Mouse (Mus musculus): ENCODE results near the gene Naxe.

The Naxe gene

DNA sequence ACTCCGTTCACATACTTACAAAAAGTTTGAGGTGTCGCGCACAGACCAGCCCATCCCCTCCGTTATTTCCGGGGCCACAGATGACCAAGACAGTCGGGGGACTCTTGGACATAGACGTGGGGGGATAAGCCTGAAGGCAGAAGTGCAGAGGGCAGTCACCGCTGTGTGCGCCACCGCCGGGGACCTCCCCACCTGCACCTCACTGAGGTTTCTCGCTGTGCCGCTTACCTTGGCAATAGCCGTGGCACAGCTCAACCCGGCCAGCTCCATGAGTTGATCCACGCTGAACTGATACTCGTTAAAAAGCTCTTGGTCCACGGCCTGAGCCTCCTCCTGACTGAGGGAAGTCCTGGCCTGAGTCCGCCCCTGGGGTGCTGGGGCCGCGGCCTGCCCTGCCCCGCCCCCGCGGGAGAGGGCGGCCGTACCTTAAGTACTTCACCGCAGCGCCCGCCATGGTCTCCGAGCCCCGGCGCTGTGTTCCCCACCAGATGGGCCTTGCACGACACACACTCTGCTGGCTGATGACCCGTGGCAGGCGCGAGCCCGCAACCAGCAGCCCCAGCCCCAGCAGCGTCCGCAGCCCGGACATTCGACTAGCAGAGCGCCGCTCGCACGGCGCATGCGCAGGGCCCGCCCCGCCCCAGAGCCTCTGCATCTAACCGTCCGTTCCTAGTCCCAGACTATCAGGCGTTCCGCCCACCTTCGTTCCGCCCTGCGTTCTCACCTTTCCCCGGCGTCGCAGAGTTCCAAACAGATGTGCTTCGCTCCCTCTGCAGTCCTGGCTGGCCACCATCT is at the start of gene Naxe:
Gene Naxe, minus strand, starts transcription at position 594 of the 795 bp plus-strand sequence.
- peak; percentile 87 to 91 for DNase-seq

DNA sequence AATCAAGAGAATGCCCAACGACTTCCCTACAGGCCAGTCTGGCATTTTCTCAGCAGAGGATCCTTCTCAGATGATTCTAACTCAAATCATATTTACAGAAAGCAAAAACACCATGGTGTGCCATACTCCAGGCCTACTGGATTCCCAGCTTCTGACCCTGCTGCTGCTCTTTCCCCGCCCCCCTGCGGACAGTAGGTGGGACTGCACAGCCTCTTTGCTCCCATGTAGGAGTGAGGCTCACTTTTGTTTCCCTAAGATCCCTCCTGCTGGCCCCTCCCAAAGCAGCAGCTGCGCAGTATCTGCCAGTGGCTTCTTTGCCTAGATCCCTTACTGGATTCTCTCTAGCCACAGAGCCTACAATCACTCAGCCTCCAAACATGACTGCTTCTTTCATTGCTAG is 47.8 kb upstream of the Naxe start:
- no peak for DNase-seq

DNA sequence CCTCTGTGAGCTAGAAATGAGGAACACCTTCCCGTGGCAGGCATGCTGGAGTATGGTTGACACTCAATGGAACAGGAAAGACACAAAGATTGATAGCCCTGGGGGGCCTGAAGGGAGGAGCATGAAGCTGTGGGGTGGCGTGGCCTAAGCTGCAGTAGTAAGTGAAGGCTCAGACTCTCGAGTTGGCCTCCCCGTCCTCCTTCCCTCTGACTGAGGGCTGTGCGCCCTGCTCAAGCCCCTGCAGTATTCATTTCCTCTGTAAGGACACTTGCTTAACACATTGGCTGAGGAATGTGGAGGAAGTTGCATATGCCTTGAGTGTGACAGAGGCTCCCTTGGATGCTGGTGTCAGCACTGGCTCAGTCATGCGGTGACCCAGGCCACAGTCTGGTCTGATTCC is 44.3 kb upstream of the Naxe start:
- no peak for DNase-seq

DNA sequence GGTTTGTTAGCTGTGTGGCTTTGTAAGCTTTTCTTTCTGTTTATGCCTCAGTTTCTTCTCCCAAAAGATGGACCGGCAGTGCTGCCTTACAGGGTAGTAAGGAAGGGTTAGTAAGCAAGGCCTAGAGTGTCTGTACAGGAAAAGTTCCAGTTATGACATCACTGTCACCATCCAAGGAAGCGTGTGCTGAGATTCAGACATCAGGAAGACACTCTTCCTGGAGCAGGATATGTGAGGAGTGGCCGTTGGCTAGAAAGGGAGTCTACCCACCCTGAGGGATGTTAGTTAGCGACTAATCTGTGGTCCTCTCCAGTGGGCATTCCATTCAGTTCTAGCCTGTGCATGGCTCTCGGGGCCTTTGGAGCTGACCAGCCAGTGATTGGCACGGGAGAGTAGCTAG is 43.9 kb upstream of the Naxe start:
- no peak for DNase-seq

DNA sequence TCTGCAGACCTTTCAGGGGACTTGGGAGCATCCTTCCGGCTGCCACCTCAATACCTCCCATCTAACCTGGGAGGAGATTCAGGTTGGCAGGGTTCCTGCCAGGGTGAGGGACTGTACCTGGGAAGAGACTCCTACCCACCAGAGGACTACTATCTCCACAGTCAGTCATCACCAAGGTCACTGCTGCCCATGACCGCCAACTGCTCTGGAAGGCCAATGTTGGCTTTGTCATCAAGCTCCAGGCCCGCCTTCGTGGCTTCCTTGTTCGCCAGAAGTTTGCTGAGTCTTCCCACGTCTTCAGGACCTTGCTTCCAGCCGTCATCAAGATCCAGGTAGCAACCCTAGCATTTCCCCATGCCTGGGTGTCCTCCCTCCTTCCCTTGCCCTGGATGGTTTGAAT is 43.4 kb upstream of the Naxe start:
- DNase-seq: no peak

DNA sequence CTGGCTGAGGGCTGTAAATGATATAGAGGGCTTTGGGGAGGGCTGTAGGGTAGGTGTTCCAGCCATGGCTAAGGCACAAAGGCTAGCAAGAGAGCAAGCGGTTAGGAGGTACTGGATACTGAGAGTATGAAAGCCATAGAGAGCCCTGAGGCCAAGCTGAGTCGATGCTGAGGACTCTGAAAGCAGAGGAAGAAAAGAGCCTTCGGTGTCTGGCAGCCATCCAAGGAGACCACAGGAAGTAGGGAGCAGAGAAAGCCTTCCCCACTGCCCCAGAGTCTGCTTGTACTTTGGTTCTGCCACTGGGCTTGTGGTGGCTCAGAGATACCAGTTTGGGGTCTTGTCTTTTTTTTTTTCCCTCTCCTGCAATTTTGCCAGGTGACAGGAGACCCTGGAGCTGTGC is 42.0 kb upstream of the Naxe start:
- DNase-seq: no peak

DNA sequence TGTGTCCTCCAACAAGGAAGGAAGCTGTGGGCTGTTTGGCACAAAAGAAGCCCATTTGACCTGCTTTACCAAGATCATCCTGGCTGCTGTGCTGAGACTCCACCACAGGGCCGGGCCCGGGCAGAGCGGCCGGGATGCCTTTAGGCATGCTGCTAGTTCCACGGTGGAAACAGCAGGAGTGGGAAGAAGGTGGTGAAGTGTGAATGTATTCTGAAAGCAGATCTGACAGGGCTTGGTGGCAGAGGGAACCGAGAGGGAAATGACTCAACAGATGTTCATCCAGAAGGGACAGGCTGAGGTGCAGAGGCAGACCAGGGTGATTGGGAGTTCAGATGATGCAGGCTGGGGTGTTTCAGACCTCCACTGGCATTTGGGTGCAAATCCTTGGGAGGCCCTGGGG is 39.4 kb upstream of the Naxe start:
- no peak for DNase-seq

DNA sequence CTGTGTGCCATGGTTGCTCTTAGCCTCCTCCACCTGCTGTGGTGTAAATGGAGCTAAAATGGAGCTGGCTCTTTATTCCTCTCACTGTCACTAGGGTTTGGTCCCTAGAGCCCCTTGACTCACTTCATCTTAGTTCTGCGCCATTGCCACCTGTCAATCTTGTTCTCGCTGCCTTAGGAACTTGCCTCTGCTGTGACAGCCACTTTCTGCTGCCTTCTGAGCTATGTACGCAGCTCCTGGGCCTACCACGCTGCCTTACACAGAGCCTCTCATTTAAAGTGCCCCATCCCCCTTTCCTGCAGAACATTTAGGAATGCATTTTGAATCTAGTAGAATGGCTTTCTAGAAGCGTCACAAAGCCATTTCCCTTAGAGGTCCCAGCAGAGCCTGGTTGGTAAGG is 35.8 kb upstream of the Naxe start:
- no peak for DNase-seq

DNA sequence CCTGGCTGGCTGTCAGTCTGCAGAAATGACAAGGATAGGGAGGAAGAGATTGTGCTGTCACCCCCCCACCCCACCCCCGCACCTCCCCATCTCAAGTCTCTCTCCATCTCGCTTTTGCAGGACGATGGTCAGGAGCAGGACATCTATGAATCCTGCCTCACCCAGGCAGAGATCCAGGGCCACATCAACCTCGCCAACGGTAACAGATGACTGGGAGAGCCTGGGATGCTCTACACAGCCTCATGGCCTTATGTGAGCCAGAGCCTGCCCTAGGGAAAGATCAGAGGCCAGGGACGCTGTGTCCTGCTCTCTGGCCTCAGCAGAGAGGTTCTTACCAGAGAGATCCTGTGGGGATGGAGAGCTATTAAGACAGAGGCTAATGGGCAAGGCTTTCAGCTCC is 32.3 kb upstream of the Naxe start:
- peak; percentile 32 to 53 for DNase-seq

DNA sequence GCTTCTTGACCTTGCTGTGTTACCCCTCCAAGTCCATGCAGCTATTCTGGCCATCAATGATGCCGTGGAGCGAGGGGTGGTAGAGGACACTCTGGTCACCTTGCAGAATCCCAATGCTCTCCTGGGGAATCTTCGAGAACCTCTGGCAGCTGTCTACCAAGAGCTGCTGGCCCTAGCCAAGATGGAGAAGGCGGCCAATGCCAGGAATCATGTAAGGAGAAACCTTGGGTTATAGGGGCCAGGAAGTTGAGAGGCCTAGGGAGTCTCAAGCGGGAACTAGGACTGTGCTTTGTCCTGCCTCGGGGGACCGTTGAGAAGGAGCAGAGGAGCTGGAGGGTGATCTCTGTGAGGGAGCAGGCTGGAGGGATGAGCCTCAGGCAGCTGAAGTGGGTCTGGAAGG is 31.8 kb upstream of the Naxe start:
- DNase-seq: no peak

DNA sequence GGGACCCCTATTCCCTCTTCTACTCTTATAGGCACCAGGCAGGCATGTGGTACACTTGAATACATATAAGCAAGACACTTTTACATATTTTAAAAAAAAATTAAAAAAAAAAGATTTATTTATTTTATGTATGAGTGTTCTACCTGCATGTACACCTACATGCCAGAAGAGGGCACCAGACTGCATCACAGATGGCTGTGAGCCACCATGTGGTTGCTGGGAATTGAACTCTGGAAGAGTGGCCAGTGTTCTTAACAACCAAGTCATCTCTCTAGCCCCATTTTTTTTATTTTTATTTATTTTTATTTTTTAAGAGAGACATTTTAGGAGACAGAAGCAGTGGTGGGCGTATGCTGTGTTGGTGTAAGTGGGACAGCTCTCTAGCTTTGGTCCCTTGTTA is 29.4 kb upstream of the Naxe start:
- DNase-seq: peak; percentile 35 to 57

DNA sequence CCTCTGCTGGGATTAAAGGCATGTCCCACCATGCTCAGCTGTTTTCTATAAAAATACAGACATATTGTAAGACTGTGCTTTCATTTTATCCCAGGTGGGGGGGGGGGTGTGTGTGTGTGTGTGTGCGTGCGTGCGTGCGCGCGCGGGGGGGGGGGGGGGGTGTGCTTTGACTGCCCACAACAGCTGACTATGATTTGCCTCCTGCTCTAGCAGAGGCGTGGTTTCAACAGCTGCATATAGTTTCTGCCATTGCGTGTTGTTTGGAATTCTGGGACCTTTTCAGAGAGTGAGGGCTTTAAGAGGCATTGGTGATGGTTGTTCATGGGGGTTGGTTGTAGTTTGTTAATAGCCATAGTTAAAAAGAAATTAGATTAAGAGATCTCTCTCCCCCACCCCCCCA is 27.2 kb upstream of the Naxe start:
- DNase-seq: no peak

DNA sequence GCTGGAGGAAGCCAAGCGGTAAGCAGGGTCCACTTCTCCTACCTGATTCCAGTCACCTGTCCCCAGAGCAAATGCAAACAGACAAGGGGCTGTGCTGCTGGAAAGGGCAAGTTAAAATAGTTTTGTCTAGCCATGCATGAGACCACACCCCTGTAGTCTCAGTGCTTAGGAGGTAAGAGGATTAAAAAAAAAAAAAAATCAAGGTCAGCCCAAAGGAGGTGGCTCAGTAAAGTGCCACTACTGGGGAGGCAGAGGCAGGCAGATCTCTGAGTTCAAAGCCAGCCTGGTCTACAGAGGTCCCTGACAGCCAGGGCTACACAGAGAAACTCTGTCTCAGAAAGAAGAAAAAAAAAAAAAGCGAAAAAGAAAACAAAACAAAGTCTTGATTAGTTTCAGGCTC is 25.7 kb upstream of the Naxe start:
- DNase-seq: no peak

DNA sequence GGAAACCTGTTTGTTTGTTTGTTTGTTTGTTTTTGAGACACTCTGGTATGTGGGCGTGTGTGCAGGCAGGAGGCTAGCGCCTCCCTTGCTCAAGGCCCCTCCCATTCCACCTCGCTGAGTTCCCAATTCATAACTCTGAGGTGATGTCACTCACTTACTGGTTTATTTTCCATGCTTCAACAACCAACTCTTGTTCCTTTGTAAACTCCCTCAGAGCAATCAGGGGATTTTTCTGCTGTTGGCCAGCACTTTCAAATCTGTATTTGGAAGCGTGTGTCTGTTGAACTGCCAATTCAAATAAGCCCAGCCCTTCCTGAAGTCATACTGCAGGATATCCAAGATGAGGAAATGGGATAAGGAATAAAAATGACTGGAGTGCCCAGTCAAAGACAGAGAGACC is 24.4 kb upstream of the Naxe start:
- no peak for DNase-seq

DNA sequence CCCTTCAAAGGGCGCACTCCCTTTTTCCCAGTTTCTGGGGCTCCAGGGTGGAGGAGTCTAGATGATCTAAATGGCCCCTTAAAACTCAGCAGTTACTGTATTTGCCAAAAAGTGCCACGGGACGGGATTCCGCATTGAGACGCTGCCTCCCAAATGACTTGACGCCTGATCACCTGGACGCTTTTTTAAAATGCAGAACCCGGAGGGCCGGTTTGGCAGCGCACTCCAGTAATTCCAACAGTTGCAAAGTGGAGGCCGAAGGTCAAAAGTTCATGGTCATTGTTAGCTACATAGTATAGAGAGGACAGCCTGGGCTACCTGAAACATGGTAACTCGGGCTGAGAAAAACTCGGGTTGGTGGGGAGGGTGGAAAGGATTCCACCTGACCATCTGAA is 23.9 kb upstream of the Naxe start:
- DNase-seq: no peak

DNA sequence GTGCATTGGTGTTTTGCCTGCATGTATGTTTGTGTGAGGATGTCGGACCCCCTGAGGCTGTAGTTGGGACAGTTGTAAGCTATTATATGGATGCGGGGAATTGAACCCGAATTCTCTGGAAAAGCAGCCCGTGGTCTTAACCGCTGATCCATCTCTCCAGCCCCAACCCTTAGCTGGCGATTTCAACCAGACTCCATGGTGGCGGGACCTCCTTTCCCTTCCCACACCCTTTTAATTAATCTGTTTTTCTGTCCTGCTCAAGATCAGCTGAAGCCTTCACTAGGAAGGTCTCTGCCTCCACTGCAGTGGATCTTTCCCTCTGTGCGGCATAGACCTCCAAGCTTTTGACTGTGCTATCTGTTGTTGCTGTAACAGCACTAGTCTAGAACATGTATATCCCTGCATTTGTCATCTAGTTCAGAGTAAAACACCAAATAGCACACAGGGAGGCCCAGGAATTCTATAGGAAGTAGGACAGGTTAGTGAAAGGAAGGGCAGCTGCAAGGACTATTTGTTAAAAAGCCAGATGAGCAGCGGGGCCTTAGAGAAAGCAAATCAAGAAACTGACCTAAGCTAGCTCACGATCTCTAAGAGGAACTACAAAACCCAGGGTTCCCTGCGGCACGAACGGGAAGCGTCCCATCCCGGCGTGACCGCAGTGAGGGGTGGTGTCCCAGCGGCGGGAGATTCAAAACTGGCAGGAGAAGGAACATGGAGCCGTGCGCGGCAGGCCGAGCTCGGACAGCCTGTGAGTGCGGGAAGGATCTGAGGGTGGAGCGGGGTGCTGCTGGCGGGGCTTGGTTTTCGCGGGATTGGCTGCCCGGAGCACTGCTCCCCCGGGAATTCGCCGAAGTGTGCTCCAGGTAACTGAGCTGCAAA is 23.3 kb upstream of the Naxe start, which contains the start of gene Iqgap3:
Gene Iqgap3, plus strand, starts transcription at position 627 of the 879 bp plus-strand sequence.
- peak; percentile 82 to 93 for DNase-seq

DNA sequence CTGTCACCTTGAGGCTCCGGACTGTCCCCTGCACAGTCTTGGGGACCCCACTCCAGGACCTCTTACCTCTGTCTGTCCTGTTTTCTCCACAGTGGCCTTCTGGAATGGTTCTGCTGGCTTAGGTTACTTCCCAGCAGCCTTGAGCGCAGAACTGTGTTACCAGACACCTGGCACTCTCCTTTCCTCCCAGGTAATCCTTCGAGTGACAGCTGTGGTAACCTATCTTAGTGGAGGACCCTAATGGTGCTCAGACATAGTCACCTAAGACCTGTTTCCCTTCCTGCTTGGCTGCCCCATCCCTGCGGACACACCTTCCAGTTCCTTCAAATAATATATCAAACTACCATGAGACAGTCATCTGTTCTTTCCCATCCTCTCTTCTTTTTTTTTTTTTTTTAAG is 19.9 kb upstream of the Naxe start, which contains the start of gene Ttc24:
Gene Ttc24, minus strand, starts transcription at position 101 of the 400 bp plus-strand sequence.
- no peak for DNase-seq

DNA sequence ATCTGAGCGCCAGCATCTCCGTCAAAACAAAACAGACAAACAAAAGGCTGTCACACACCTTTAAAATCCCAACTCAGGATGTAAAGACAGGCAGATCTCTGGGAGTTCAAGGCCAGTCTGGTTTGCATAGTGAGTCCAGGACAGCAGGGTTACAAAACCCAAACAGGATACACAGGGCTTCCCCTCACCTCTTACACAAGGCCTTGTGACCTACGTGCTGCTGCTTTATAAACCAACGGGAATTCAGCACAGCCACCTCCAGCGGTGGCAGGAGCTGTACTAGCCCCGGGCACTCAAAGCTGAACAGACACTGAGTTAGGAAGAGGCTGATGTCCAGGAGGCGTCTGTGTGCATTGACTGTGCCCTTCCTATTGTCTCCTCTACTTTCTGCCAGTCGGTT is 19.1 kb upstream of the Naxe start:
- no peak for DNase-seq

DNA sequence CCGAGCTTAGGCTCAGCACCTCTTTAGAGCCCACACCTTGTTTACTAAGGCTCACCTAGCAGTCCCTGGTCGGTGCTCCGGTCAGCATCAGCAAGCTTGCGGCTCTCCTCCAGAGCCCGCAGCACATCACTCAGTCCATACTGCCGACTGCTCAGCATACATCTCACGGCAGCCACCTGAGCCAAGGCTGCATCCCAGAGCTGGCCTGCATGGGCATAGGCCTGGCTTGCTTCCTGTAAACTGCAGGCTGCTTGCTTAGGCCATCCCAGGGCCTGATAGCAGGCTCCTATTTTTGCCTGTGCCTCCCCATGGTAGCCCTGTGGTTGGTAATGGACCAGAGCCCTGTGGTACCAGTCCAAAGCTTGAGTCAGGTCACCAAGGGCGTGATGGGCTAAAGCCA is 16.5 kb upstream of the Naxe start:
- DNase-seq: peak in 1 of 2 experiments; percentile 35

DNA sequence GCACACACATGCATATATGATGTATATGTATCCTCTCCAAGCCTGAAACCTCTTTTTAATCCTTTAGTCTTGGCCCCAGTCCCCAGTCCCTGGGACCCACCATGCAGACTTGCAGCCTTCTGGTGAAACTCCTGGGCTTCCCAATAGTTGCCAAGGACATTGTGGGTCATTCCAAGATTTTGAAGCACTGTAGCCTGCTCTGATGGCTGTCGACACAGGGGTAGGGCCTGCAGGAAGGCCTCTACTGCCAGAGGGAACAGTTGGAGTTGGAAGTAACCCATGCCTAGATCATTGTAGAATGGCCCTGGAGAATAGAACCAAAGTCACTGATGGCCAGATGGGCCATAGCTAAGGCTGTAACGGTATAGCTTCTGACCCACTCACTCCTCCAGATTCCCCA is 16.1 kb upstream of the Naxe start:
- no peak for DNase-seq

DNA sequence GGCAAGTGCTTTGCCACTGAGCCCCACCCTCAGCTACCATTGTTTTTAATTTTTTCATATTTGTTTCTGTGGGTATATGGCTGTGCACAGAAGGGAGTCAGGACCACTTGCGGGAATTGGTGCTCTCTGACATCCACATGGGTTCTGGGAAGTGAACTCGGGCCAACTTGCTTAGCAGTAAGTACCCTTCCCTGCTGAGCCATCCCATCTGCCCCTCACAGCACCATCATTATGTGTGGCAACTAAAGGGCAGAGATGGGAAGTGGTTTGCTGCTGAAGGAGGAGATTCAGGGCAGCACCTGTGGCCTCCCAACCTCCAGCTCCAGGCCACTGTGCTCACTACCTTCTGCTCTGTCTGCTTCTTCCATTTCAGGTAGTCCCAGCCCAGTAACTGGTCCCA is 15.3 kb upstream of the Naxe start:
- DNase-seq: peak in 1 of 2 experiments; percentile 47

DNA sequence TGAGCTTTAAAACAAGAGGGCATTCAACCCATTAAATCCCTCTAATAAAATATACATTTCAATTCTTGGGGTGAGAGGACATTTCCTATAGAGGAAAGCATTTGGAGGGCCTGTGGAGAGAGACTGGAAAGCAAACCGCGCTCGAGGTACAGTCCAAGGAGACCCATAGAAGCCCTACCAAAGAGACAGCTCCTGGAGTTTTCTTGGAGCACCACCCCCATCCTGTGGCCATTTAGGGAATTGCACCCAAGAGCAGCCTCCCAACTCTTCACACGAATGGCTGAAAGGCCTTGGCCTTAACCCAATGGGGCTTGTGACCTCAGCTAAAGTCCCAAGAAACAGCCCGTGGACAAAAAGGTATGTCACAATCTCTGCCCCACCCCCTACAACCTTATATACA is 13.5 kb upstream of the Naxe start:
- DNase-seq: peak; percentile 93 to 94

DNA sequence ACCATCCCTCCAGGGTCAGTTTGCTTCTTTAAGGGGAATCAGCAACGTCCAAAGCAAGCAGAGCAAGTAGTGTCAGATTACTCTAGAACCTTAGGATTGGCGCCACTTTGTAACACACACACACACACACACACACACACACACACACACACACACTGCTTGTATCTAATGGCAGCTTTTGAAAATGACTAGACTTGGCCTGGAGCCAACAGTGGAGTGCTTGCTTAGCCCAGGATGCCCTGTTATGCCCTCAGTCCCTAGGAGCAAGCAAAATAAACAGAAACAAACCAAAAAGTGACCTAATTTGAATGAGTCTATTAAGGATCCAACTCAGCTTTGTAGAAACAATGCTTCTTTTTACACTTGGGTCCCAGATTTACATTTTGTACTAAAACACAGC is 10.1 kb upstream of the Naxe start:
- no peak for DNase-seq

DNA sequence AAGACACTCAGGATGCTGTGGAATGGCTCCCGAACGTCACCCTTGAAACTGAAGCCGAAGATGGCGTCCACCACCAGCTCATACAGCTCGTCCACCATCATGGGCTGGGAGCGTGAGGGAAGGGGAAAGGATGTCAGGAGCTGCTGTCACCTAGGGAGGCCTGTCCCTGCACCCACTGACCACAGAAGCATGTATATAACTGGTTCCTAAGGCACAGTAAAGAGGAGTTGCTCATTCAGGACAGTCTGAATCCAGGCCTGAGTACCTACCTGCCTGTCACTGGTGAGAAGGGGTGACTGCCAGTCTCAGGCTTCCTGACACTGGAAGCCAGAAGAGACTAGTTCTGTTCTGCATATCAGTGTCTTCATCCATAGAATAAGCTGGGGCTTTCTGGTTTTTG is 1.3 kb downstream of the Naxe start:
- DNase-seq: no peak
